Mouse (Mus musculus) midbrain, embryonic 15.5 days (tissue): ENCODE measurements around the gene Prps1l3. TPM values are rescaled to one million over a fixed set of nuclear protein-coding genes. Genes with fewer than 3 reads are reported as not detected.
A peak's percentile ranks its signal among the peaks of the same experiment; 100 is the strongest.
"Not testable (repeated sequence)": the region's sequence is repeated elsewhere in the genome, so short reads cannot be mapped to it uniquely, and the experiment has no call there.

Experiments
- ATAC-seq: fragments of 200-750 bp; cut with Nextera tagmentation; replicated peaks from 2 replicates; pipeline ENCODE4 v1.8.0; 2017; ENCODE audit warnings: moderate TSS enrichment
- H3K27ac ChIP-seq: fragments of 300-500 bp; sonication (generic); 2 replicates; pipeline ENCODE4 v1.5.1; 2015; ENCODE audit warnings: mild to moderate bottlenecking, inconsistent platforms
- H3K27me3 ChIP-seq: fragments of 300-500 bp; sonication (generic); replicated peaks from 2 replicates; pipeline ENCODE4 v1.6.1; 2015; ENCODE audit warnings: inconsistent platforms
- H3K36me3 ChIP-seq: fragments of 300-500 bp; sonication (generic); replicated peaks from 2 replicates; pipeline ENCODE4 v1.6.1; 2015; ENCODE audit warnings: inconsistent platforms
- H3K4me1 ChIP-seq: fragments of 300-500 bp; sonication (generic); 2 replicates; pipeline ENCODE4 v1.6.1; 2015; ENCODE audit warnings: inconsistent platforms
- H3K4me2 ChIP-seq: fragments of 300-500 bp; sonication (generic); 2 replicates; pipeline ENCODE4 v1.6.1; 2015; ENCODE audit warnings: inconsistent platforms, mild to moderate bottlenecking, moderate library complexity
- H3K4me3 ChIP-seq: fragments of 300-500 bp; sonication (generic); 2 replicates; pipeline ENCODE4 v1.5.1; 2015; ENCODE audit warnings: mild to moderate bottlenecking, inconsistent platforms
- H3K9ac ChIP-seq: fragments of 300-500 bp; sonication (generic); 2 replicates; pipeline ENCODE4 v1.6.1; 2015; ENCODE audit warnings: mild to moderate bottlenecking, inconsistent platforms
- H3K9me3 ChIP-seq: fragments of 300-500 bp; sonication (generic); 2 replicates; pipeline ENCODE4 v1.6.1; 2016; ENCODE audit warnings: inconsistent platforms
- WGBS: fragments of 180-500 bp; shearing (Covaris S2); methylation state at CpG from one replicate; pipeline ENCODE4 v1.1.7; 2015; ENCODE audit warnings: mixed read lengths; 5-methylcytosine and 5-hydroxymethylcytosine counted together
- polyA plus RNA-seq: library from polyadenylated mRNA; unstranded; fragments of >200 nt; fragmentation: Nextera tagmentation; extraction: Ambion mirVana; gene quantifications from 2 replicates; pipeline ENCODE4 v1.2.1, GENCODE M21; 2015

Gene Prps1l3
- polyA plus RNA-seq, 1 experiment from 2014 or later, result 28.7 TPM

DNA sequence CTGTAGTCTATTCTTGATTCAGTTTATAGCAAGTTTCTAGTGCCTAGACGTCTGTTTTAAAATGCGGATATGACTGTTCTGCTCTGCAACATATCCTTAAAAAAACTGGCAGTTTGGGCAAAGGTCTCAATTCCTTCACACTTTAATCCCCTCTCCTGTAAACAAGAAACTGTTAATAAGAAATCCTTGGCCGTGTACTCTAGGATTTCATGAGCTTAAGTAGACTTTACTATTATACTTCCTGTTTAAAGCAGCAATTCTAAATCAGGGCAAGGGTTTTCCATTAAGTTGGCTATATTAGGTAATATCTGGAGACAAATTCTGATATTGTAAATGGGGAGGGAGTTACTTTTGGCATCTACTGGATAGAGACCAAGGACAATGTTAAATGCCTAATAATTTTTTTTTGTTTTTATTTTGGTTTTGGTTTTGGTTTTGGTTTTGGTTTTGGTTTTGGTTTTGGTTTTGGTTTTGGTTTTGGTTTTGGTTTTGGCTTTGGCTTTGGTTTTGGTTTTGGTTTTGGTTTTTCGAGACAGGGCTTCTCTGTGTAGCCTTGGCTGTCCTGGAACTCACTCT, 25.8 kb upstream of the Prps1l3 start:
- H3K9ac ChIP-seq, result no peak overlapping the region
- WGBS, result 86% methylated on average over 4 of the region's 4 CpGs
- H3K4me2 ChIP-seq, result no peak overlapping the region
- no peak overlapping the region for H3K4me3 ChIP-seq
- H3K9me3 ChIP-seq, result no peaks in the 10 kb centered on the region
- no peak overlapping the region for H3K27ac ChIP-seq
- no peaks in the 10 kb centered on the region for H3K4me1 ChIP-seq
- no peaks in the 10 kb centered on the region for H3K36me3 ChIP-seq
- no peaks in the 10 kb centered on the region for H3K27me3 ChIP-seq
- no peak for ATAC-seq

- 8% methylated on average over 30 of the region's 30 CpGs for WGBS
- peak overlapping the region; percentile 45 for H3K4me3 ChIP-seq
- peaks cover 7% of the 10 kb centered on the region for H3K4me1 ChIP-seq
- no peaks in the 10 kb centered on the region for H3K27me3 ChIP-seq
- peak overlapping the region; percentile 27; the same call in 1 of the 2 replicates for H3K27ac ChIP-seq
- peak overlapping the region; percentile 52 for H3K9ac ChIP-seq
- peak; percentile 87 for ATAC-seq
- peak overlapping the region; percentile 78 for H3K4me2 ChIP-seq
- H3K9me3 ChIP-seq, result no peaks in the 10 kb centered on the region
- H3K36me3 ChIP-seq, result no peaks in the 10 kb centered on the region
These were observed 18.6 kb upstream of the Prps1l3 start for GRCm38 (mm10) chr12:57211353-57212311.

GRCm38 (mm10) chr12:57212463-57212862, 17.7 kb upstream of the Prps1l3 start:
- not testable (repeated sequence) for H3K27ac ChIP-seq, H3K9me3 ChIP-seq, H3K4me3 ChIP-seq, H3K4me1 ChIP-seq, H3K9ac ChIP-seq, H3K36me3 ChIP-seq, H3K27me3 ChIP-seq
- peak overlapping the region; percentile 78 for H3K4me2 ChIP-seq
- WGBS, result 80% methylated on average over 5 of the region's 5 CpGs
- ATAC-seq, result peak; percentile 61

- no peak for ATAC-seq
- WGBS, result 86% methylated on average over 9 of the region's 9 CpGs
These were observed 3.8 kb upstream of the Prps1l3 start for GRCm38 (mm10) chr12:57226411-57226810.

GRCm38 (mm10) chr12:57227776-57228175, 2.4 kb upstream of the Prps1l3 start:
- Histone ChIP-seq H3K9ac (no peak overlapping the region), H3K4me1 (peaks cover 8% of the 10 kb centered on the region), H3K27me3 (no peaks in the 10 kb centered on the region), H3K4me2 (no peak overlapping the region), H3K9me3 (no peaks in the 10 kb centered on the region), H3K4me3 (no peak overlapping the region), H3K27ac (no peak overlapping the region), H3K36me3 (no peaks in the 10 kb centered on the region)
- 87% methylated on average over 4 of the region's 8 CpGs for WGBS
- no peak for ATAC-seq

More at GRCm38 (mm10) chr12:57226411-57226810, 3.8 kb upstream of the Prps1l3 start:
- no peak overlapping the region for H3K4me3 ChIP-seq
- no peaks in the 10 kb centered on the region for H3K9me3 ChIP-seq
- peaks cover 5% of the 10 kb centered on the region for H3K4me1 ChIP-seq
- H3K9ac ChIP-seq, result no peak overlapping the region
- no peaks in the 10 kb centered on the region for H3K36me3 ChIP-seq
- no peak overlapping the region for H3K4me2 ChIP-seq
- H3K27me3 ChIP-seq, result no peaks in the 10 kb centered on the region
- H3K27ac ChIP-seq, result no peak overlapping the region

GRCm38 (mm10) chr12:57229703-57230102, 509 bp upstream of the Prps1l3 start:
- H3K27ac ChIP-seq, result peak overlapping the region; percentile 83
- WGBS, result 33% methylated on average over 4 of the region's 4 CpGs
- ATAC-seq, result peak; percentile 12; the same call in 1 of the 2 replicates

DNA sequence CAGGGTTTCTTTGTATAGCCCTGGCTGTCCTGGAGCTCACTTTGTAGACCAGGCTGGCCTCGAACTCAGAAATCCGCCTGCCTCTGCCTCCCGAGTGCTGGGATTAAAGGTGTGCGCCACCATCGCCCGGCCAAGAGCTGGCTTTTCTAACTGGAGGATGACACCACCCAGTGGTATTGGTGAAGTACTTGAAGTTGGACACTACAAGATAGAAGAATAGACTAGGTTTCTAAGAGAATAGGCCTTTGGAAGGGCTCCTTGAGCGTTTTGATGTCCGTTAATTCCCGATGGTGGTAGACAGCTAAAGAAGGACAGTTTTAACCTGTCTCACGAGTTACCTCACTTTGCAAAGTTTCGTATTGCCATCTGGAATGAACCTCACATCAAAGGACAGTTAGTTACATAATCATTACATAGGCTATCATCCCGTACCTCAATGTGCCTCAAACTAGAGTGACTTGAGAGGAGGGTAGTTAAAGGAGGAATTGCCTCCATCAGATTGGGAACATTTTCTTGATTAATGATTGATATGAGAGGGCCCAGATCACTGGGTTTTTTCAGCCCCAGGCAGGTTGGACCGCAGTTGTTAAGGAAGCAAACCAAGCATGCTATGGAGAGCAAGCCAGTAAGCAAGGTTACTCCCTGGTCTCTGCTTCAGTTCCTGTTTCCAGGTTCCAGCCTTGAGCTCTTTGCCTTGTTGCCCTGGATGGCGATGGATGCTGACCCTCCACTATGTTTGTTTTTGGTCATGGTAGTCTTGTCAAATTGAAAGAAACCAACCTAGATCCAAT, 1.1 kb downstream of the Prps1l3 start:
- H3K36me3 ChIP-seq, result no peaks in the 10 kb centered on the region
- ATAC-seq, result no peak; the same call in 1 of the 2 replicates
- H3K9ac ChIP-seq, result 0 out of 2 replicates have a peak overlapping the region, but pooled peaks have one; percentile 72
- no peaks in the 10 kb centered on the region for H3K27me3 ChIP-seq
- H3K4me2 ChIP-seq, result peak overlapping the region; percentile 68
- no peaks in the 10 kb centered on the region for H3K9me3 ChIP-seq
- peak overlapping the region; percentile 85 for H3K4me3 ChIP-seq
- WGBS, result 78% methylated on average over 14 of the region's 14 CpGs
- no peak overlapping the region for H3K27ac ChIP-seq
- peaks cover 8% of the 10 kb centered on the region for H3K4me1 ChIP-seq

More at GRCm38 (mm10) chr12:57229703-57230102, 509 bp upstream of the Prps1l3 start:
- H3K9ac ChIP-seq, result peak overlapping the region; percentile 56
- H3K4me2 ChIP-seq, result peak overlapping the region; percentile 68
- H3K4me3 ChIP-seq, result peak overlapping the region; percentile 85
- H3K9me3 ChIP-seq, result no peaks in the 10 kb centered on the region
- no peaks in the 10 kb centered on the region for H3K36me3 ChIP-seq
- H3K4me1 ChIP-seq, result peaks cover 8% of the 10 kb centered on the region
- no peaks in the 10 kb centered on the region for H3K27me3 ChIP-seq

GRCm38 (mm10) chr12:57233386-57233785, 3.2 kb downstream of the Prps1l3 start:
- peaks cover 8% of the 10 kb centered on the region for H3K4me1 ChIP-seq
- H3K9me3 ChIP-seq, result no peaks in the 10 kb centered on the region
- ATAC-seq, result no peak
- no peak overlapping the region for H3K4me3 ChIP-seq
- no peak overlapping the region for H3K4me2 ChIP-seq
- no peak overlapping the region for H3K9ac ChIP-seq
- H3K27me3 ChIP-seq, result no peaks in the 10 kb centered on the region
- 81% methylated on average over 5 of the region's 5 CpGs for WGBS
- no peak overlapping the region for H3K27ac ChIP-seq
- H3K36me3 ChIP-seq, result peaks cover 2% of the 10 kb centered on the region; the same call in 1 of the 2 replicates

GRCm38 (mm10) chr12:57243671-57244495, 13.7 kb downstream of the Prps1l3 start:
- Histone ChIP-seq H3K27me3 (no peaks in the 10 kb centered on the region), H3K4me2 (no peak overlapping the region), H3K36me3 (peaks cover 7% of the 10 kb centered on the region), H3K9ac (no peak overlapping the region), H3K4me1 (no peaks in the 10 kb centered on the region), H3K27ac (no peak overlapping the region), H3K9me3 (no peaks in the 10 kb centered on the region), H3K4me3 (no peak overlapping the region)
- ATAC-seq, result no peak
- WGBS, result 88% methylated on average over 5 of the region's 5 CpGs

- Histone ChIP-seq H3K27me3 (no peaks in the 10 kb centered on the region), H3K4me1 (no peaks in the 10 kb centered on the region), H3K9me3 (no peaks in the 10 kb centered on the region), H3K9ac (no peak overlapping the region), H3K4me2 (no peak overlapping the region), H3K36me3 (no peaks in the 10 kb centered on the region), H3K27ac (no peak overlapping the region), H3K4me3 (no peak overlapping the region)
- no peak for ATAC-seq
- WGBS, result 65% methylated on average over 2 of the region's 2 CpGs
These were observed 28.4 kb downstream of the Prps1l3 start for GRCm38 (mm10) chr12:57258572-57258971.

DNA sequence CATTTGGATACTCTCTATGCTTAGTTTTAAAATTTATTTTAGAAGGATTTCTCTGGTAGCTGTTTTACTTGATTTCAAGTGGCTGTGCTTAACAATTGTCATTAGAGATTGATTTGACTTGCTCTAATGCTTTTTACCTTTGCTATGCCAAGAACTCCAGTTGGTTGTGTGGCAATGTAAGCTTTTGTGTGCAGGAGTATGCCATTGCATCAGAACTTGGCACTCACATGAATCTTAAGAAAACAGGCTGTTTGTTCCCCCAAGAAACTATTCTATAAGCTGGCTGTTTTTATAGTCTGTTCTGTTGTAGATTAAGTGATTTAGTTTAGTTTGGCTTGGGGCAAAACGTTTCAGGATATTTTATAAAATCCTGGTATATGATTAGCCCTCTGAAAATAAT, 45.2 kb downstream of the Prps1l3 start:
- Histone ChIP-seq H3K27ac (no peak overlapping the region), H3K4me3 (no peak overlapping the region), H3K9ac (no peak overlapping the region), H3K4me2 (no peak overlapping the region), H3K27me3 (no peaks in the 10 kb centered on the region), H3K4me1 (no peaks in the 10 kb centered on the region), H3K9me3 (no peaks in the 10 kb centered on the region), H3K36me3 (no peaks in the 10 kb centered on the region)
- no peak for ATAC-seq
- 66% methylated on average over 1 of the region's 1 CpGs for WGBS
